Mouse (Mus musculus): ENCODE measurements at regions not wholly inside any gene's neighbourhood (a gene's known extent, or its start where the extent isn't known, plus 50 kb on each side); places are given as distances from the start of the nearest gene placed in this dataset.
"Not testable (repeated sequence)": the region's sequence is repeated elsewhere in the genome, so short reads cannot be mapped to it uniquely, and the experiment has no call there.

- ATAC-seq (ENCODE audit: low TSS enrichment): not testable (repeated sequence)
Measured at GRCm38 (mm10) chr9:104398484-104398883, 60.9 kb upstream of the Acpp start.

- ATAC-seq (ENCODE audit: low TSS enrichment): no peak
Measured at GRCm38 (mm10) chr9:104387805-104388204, 50.3 kb upstream of the Acpp start.

All from frontal cortex, adult (tissue).